Mouse (Mus musculus): Measurements from ENCODE around the gene Man2a2. TPM values are rescaled to one million over a fixed set of nuclear protein-coding genes. Genes with fewer than 3 reads are reported as not detected.
A peak's percentile ranks its signal among the peaks of the same experiment; 100 is the strongest.
"Not testable (repeated sequence)": the region's sequence is repeated elsewhere in the genome, so short reads cannot be mapped to it uniquely, and the experiment has no call there.

Gene Man2a2
- polyA plus RNA-seq, 1 experiment from 2014 or later: 16.6 TPM

DNA sequence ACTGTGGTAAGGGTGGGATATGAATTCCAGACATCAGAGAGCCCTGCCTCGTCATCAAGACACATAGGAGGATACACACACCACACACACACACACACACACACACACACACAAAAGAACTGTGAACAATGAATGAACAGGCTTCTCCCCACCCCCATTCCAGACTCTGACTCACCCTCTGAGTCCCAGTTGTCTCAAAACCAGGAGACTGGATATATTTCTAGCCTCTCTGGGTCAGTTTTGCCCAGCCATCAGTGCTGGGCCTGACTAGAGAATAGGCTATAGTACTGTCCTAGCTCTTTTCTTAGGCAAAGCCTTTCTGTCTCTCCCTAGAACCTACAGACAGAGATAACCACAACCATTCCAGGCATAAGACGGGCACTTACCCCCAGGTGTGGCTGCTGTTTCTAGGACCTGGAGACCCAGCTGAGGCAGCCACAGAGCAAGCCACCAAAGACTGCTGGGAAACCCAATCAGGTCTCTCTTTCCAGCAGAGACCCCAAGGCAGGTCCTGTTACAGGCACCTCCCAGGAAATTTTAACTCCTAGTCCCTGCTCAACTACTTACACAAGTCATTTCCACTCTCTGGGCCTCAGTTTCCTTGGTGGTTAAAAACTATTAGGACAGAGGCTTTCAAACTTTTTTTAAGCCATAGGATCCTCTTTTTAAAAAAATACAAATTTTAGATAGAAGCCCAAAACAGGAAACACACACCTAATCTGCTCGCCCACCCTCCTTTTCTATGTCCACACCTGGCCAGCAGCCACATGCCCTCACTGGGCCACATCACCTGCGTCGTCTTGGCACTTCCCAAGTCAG is 30.1 kb upstream of the Man2a2 start:
- Histone ChIP-seq H3K9ac (replicated peaks; ENCODE audit: low read length) (peak overlapping the region; percentile 98), H3K27ac (ENCODE audit: low read length) (peak overlapping the region; percentile 89), H3K4me3 (ENCODE audit: low read length) (peak overlapping the region; percentile 83), H3K4me1 (ENCODE audit: insufficient read depth, low read length) (peaks cover 23% of the 10 kb centered on the region), H3K9me3 (ENCODE audit: low read length) (no peaks in the 10 kb centered on the region), H3K36me3 (ENCODE audit: insufficient read depth, low read length) (peaks cover 14% of the 10 kb centered on the region), H3K27me3 (ENCODE audit: insufficient read depth, low read length) (no peaks in the 10 kb centered on the region), H3K4me2 (replicated peaks; ENCODE audit: low read depth, low read length) (peak overlapping the region; percentile 82)
- no peak; the same call in 1 of the 2 replicates for ATAC-seq (ENCODE audit: low FRiP score, low TSS enrichment)
- WGBS: 25% methylated on average over 5 of the region's 5 CpGs

DNA sequence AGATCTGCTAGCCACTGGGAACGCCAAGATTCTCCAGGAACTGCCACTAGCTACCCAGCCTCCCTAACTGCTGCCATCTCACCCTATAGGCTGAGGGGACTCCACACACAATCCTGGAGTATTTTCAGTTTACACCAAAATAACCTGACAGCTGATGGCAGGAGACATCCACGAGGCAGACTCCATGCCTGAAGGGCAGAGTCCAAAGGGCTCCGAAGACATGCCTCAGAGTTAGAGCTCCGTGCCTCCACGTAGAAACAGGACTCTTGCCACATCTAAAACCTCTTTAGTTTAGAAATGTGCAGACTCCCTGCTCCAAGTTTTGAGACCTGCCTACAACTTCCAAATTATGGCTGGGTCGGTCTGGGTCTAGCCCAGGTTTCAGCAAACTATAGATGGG is 29.4 kb upstream of the Man2a2 start:
- Histone ChIP-seq H3K27me3 (ENCODE audit: insufficient read depth, low read length) (no peaks in the 10 kb centered on the region), H3K9ac (replicated peaks; ENCODE audit: low read length) (peak overlapping the region; percentile 98), H3K9me3 (ENCODE audit: low read length) (no peaks in the 10 kb centered on the region), H3K4me2 (replicated peaks; ENCODE audit: low read depth, low read length) (peak overlapping the region; percentile 82), H3K36me3 (ENCODE audit: insufficient read depth, low read length) (peaks cover 18% of the 10 kb centered on the region), H3K4me1 (ENCODE audit: insufficient read depth, low read length) (peaks cover 23% of the 10 kb centered on the region), H3K27ac (ENCODE audit: low read length) (peak overlapping the region; percentile 89), H3K4me3 (ENCODE audit: low read length) (no peak overlapping the region)
- ATAC-seq (ENCODE audit: low FRiP score, low TSS enrichment): no peak
- 72% methylated on average over 6 of the region's 6 CpGs for WGBS

DNA sequence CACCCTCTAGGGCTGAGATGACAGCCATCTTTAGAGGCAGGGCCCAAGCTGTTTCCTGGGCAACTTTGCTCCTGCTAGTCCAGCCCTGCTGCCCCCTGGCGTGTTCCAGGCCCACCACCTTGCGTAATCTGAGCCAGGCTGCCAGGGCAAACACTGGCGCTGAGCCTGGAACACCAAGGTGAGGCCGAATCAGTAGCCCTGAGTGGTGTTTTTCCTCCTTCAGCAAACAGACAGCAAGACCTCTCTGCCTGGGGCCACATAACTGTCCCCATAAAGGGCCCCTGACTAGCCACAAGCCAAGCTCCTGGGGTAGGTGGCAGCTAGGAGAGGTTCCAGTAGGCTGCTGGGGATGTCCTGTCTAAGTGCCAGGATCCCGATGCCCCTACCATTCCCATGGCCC is 28.9 kb upstream of the Man2a2 start:
- no peak overlapping the region for H3K4me3 ChIP-seq (ENCODE audit: low read length)
- no peaks in the 10 kb centered on the region for H3K9me3 ChIP-seq (ENCODE audit: low read length)
- H3K4me1 ChIP-seq (ENCODE audit: insufficient read depth, low read length): peaks cover 23% of the 10 kb centered on the region
- no peak overlapping the region for H3K4me2 ChIP-seq (replicated peaks; ENCODE audit: low read depth, low read length)
- peaks cover 22% of the 10 kb centered on the region for H3K36me3 ChIP-seq (ENCODE audit: insufficient read depth, low read length)
- H3K27me3 ChIP-seq (ENCODE audit: insufficient read depth, low read length): no peaks in the 10 kb centered on the region
- 0 out of 2 replicates have a peak, but pooled peaks have one; percentile 16 for ATAC-seq (ENCODE audit: low FRiP score, low TSS enrichment)
- 0 out of 2 replicates have a peak overlapping the region, but pooled peaks have one; percentile 5 for H3K9ac ChIP-seq (replicated peaks; ENCODE audit: low read length)
- WGBS: 48% methylated on average over 5 of the region's 5 CpGs
- 0 out of 2 replicates have a peak overlapping the region, but pooled peaks have one; percentile 0 for H3K27ac ChIP-seq (ENCODE audit: low read length)

- Histone ChIP-seq H3K36me3 (ENCODE audit: insufficient read depth, low read length) (peaks cover 28% of the 10 kb centered on the region), H3K4me2 (replicated peaks; ENCODE audit: low read depth, low read length) (no peak overlapping the region), H3K9me3 (ENCODE audit: low read length) (no peaks in the 10 kb centered on the region), H3K4me3 (ENCODE audit: low read length) (no peak overlapping the region), H3K4me1 (ENCODE audit: insufficient read depth, low read length) (peaks cover 23% of the 10 kb centered on the region), H3K27ac (ENCODE audit: low read length) (no peak overlapping the region), H3K9ac (replicated peaks; ENCODE audit: low read length) (no peak overlapping the region), H3K27me3 (ENCODE audit: insufficient read depth, low read length) (no peaks in the 10 kb centered on the region)
- 85% methylated on average over 9 of the region's 9 CpGs for WGBS
- ATAC-seq (ENCODE audit: low FRiP score, low TSS enrichment): no peak
Measured at GRCm38 (mm10) chr7:80398654-80399444, 27.7 kb upstream of the Man2a2 start.

- H3K4me1 ChIP-seq (ENCODE audit: insufficient read depth, low read length): peaks cover 23% of the 10 kb centered on the region
- no peak for ATAC-seq (ENCODE audit: low FRiP score, low TSS enrichment)
- H3K9me3 ChIP-seq (ENCODE audit: low read length): no peaks in the 10 kb centered on the region
- H3K4me3 ChIP-seq (ENCODE audit: low read length): no peak overlapping the region
- H3K9ac ChIP-seq (replicated peaks; ENCODE audit: low read length): no peak overlapping the region
- no peak overlapping the region for H3K4me2 ChIP-seq (replicated peaks; ENCODE audit: low read depth, low read length)
- no peak overlapping the region for H3K27ac ChIP-seq (ENCODE audit: low read length)
- no peaks in the 10 kb centered on the region for H3K27me3 ChIP-seq (ENCODE audit: insufficient read depth, low read length)
- WGBS: 95% methylated on average over 9 of the region's 9 CpGs
- H3K36me3 ChIP-seq (ENCODE audit: insufficient read depth, low read length): peaks cover 36% of the 10 kb centered on the region
Measured at GRCm38 (mm10) chr7:80397986-80398385, 26.8 kb upstream of the Man2a2 start.

- H3K27me3 ChIP-seq (ENCODE audit: insufficient read depth, low read length); H3K9me3 ChIP-seq (ENCODE audit: low read length); ATAC-seq (ENCODE audit: low FRiP score, low TSS enrichment); H3K4me2 ChIP-seq (replicated peaks; ENCODE audit: low read depth, low read length); H3K27ac ChIP-seq (ENCODE audit: low read length); H3K4me3 ChIP-seq (ENCODE audit: low read length); H3K9ac ChIP-seq (replicated peaks; ENCODE audit: low read length): not testable (repeated sequence)
- 84% methylated on average over 4 of the region's 4 CpGs for WGBS
- Histone ChIP-seq H3K4me1 (ENCODE audit: insufficient read depth, low read length) (peaks cover 19% of the 10 kb centered on the region), H3K36me3 (ENCODE audit: insufficient read depth, low read length) (peaks cover 52% of the 10 kb centered on the region)
Measured at GRCm38 (mm10) chr7:80396427-80396826, 25.3 kb upstream of the Man2a2 start.

GRCm38 (mm10) chr7:80394600-80394999 is 23.4 kb upstream of the Man2a2 start:
- Histone ChIP-seq H3K4me3 (ENCODE audit: low read length) (no peak overlapping the region), H3K4me2 (replicated peaks; ENCODE audit: low read depth, low read length) (no peak overlapping the region), H3K36me3 (ENCODE audit: insufficient read depth, low read length) (peaks cover 68% of the 10 kb centered on the region), H3K27ac (ENCODE audit: low read length) (no peak overlapping the region), H3K9me3 (ENCODE audit: low read length) (no peaks in the 10 kb centered on the region), H3K4me1 (ENCODE audit: insufficient read depth, low read length) (peaks cover 1% of the 10 kb centered on the region), H3K27me3 (ENCODE audit: insufficient read depth, low read length) (no peaks in the 10 kb centered on the region), H3K9ac (replicated peaks; ENCODE audit: low read length) (no peak overlapping the region)
- WGBS: 93% methylated on average over 4 of the region's 4 CpGs
- ATAC-seq (ENCODE audit: low FRiP score, low TSS enrichment): no peak

DNA sequence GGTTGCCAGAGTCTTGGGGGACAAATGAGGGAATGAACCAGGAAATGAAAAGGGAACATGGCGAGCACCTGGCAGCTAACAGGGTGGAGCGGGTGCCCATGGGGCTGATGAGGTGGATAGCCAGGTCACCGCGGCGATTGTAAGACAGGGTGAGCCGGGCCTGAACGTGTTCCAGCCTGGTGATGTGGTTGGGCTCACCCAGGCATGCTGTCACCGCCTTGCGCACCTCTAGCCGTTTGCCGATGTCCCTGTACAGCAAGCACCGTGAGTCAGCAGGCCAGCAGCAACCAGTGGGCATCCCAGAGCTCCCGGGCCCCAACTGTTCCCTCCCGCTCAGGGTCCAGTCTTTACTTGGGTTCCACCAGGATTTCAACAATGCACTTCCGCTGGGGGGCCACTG is 20.9 kb upstream of the Man2a2 start:
- no peak overlapping the region for H3K9ac ChIP-seq (replicated peaks; ENCODE audit: low read length)
- WGBS: 92% methylated on average over 15 of the region's 15 CpGs
- ATAC-seq (ENCODE audit: low FRiP score, low TSS enrichment): no peak
- no peak overlapping the region for H3K4me2 ChIP-seq (replicated peaks; ENCODE audit: low read depth, low read length)
- no peaks in the 10 kb centered on the region for H3K27me3 ChIP-seq (ENCODE audit: insufficient read depth, low read length)
- peaks cover 62% of the 10 kb centered on the region for H3K36me3 ChIP-seq (ENCODE audit: insufficient read depth, low read length)
- no peak overlapping the region for H3K27ac ChIP-seq (ENCODE audit: low read length)
- peaks cover 13% of the 10 kb centered on the region for H3K4me1 ChIP-seq (ENCODE audit: insufficient read depth, low read length)
- H3K4me3 ChIP-seq (ENCODE audit: low read length): no peak overlapping the region
- no peaks in the 10 kb centered on the region for H3K9me3 ChIP-seq (ENCODE audit: low read length)

GRCm38 (mm10) chr7:80387633-80388543 is 16.7 kb upstream of the Man2a2 start, which contains the start of gene Fes:
Gene Fes (minus strand): TSS chr7:80387946.
- H3K9me3 ChIP-seq (ENCODE audit: low read length): no peaks in the 10 kb centered on the region
- H3K4me2 ChIP-seq (replicated peaks; ENCODE audit: low read depth, low read length): peak within 1 kb of the TSS; percentile 74
- WGBS: 7% methylated on average over 33 of the region's 33 CpGs

More at GRCm38 (mm10) chr7:80387633-80388543, 16.7 kb upstream of the Man2a2 start, which contains the start of gene Fes:
- H3K27ac ChIP-seq (ENCODE audit: low read length): peak within 1 kb of the TSS; percentile 79
- no peaks in the 10 kb centered on the region for H3K27me3 ChIP-seq (ENCODE audit: insufficient read depth, low read length)
- H3K36me3 ChIP-seq (ENCODE audit: insufficient read depth, low read length): peaks cover 34% of the 10 kb centered on the region
- peak within 1 kb of the TSS; percentile 80 for H3K9ac ChIP-seq (replicated peaks; ENCODE audit: low read length)
- peak within 1 kb of the TSS; percentile 52 for H3K4me3 ChIP-seq (ENCODE audit: low read length)
- ATAC-seq (ENCODE audit: low FRiP score, low TSS enrichment): peak; percentile 77
- peaks cover 21% of the 10 kb centered on the region for H3K4me1 ChIP-seq (ENCODE audit: insufficient read depth, low read length)

All from kidney, embryonic 16.5 days (tissue).